Mouse (Mus musculus): ENCODE results near the gene 1700018B08Rik. TPM values are rescaled to one million over a fixed set of nuclear protein-coding genes. Genes with fewer than 3 reads are reported as not detected.

Gene 1700018B08Rik
- polyA plus RNA-seq, 1 experiment: not detected

DNA sequence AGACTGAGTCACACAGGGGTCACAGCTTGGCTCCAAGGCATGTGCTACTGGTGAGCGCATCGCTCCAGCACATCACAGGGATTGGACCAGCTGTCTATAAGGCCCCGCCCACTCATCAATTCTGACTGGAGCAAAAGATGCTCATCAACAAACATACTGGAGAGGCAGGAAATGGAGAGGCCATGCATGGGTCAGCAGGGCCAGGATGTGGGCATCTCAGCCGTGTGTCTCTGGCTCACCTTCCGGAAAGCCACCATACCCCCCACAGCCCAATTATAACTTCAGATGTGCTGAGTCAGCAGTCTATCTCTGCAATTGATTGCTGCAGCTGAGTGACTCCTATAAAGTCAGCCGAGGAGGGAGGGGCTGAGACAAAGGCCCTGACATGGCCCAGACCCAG lies 24.2 kb upstream of the 1700018B08Rik start:
- Histone ChIP-seq H3K4me1 (ENCODE audit: control insufficient read depth, insufficient read depth, low read length) (peaks cover 8% of the 10 kb centered on the region), H3K4me3 (replicated peaks; ENCODE audit: extremely low read depth, low read depth, low read length) (no peak overlapping the region)
- TF ChIP-seq POLR2A (IDR thresholded peaks at IDR 0.05; ENCODE audit: borderline replicate concordance, extremely low read depth, low read depth, low read length) (no peak), CTCF (IDR thresholded peaks at IDR 0.05; ENCODE audit: insufficient read depth, low read length) (no peak)
- WGBS: 60% methylated on average over 6 of the region's 6 CpGs
- no peak for DNase-seq

DNA sequence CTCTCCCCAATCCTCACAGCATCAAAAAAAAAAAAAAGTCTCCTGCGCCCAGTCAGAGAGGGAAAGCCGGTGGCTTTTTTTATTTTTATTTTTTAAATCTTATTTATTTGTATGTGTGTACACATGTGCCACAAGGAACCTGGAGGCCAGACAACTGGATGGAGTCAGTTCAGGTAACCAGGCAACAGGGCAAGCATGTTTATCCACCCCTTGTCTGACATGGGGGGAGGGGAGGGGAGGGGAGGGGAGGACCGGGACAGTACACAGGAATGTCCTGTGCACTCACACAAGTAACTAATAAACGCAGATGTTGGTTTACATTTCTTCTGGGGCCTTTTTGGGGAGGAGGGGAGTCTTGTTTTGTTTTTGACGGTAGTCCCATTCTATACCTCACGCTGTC lies 19.6 kb upstream of the 1700018B08Rik start:
- H3K4me1 ChIP-seq (ENCODE audit: control insufficient read depth, insufficient read depth, low read length): peaks cover 7% of the 10 kb centered on the region; the same call in 1 of the 2 replicates
- TF ChIP-seq POLR2A (IDR thresholded peaks at IDR 0.05; ENCODE audit: borderline replicate concordance, extremely low read depth, low read depth, low read length): no peak
- TF ChIP-seq CTCF (IDR thresholded peaks at IDR 0.05; ENCODE audit: insufficient read depth, low read length): no peak
- H3K4me3 ChIP-seq (replicated peaks; ENCODE audit: extremely low read depth, low read depth, low read length): no peak overlapping the region
- DNase-seq: no peak
- 53% methylated on average over 6 of the region's 6 CpGs for WGBS

DNA sequence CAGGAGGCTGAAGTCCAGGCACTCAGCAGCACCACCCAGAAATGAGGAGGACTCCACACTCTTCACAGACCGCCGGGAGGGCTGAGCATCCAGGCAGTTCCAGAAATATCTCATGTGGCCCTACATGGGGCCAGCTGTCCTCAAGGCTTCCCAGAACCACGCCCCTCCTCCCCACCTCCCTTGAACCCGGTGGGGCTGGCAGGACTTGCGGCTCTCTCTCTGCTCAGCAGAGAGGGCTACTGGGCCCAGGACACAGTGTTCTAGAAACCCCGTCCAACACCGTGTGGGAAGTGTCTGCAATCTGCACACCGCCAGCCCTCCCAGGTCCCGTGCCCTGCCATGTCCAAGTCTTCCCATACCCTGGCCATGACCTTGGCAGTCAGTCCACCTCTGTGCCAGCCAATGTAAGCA lies 18.8 kb upstream of the 1700018B08Rik start:
- DNase-seq: peak; percentile 61
- no peak for TF ChIP-seq POLR2A (IDR thresholded peaks at IDR 0.05; ENCODE audit: borderline replicate concordance, extremely low read depth, low read depth, low read length)
- no peak for TF ChIP-seq CTCF (IDR thresholded peaks at IDR 0.05; ENCODE audit: insufficient read depth, low read length)

DNA sequence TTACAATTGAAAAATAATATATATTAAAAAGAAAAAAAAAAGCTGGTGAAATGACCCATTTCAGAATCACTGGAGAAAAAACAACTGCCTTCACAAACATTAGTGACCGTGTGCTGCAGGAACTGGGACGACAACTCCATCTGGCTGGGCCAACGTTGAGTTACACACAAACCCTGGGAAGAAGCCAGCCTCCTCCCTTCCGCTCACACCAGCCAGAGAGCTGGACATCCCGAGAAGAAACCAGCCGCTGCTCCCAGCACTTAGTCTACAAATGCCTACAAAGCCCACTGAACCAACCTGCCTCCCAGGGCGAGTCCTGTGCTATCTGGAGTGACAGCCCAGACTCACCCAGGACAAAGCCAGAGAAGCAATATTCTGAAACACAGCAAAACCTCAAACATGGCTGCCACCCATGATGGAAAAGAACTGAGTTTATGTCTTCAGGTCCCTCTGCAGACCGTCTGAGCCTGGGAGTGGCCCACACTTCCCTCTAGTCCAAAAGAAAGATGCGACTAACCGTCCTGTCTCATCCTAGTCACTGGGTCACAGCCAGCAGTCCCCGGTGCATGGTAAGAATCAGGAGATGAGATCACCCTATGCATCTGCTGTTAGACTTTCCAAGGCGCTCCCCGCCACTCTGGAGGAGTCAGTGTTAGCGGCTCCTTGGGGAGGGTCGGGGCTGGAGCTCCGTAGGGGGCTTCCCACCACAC lies 17.7 kb upstream of the 1700018B08Rik start:
- H3K4me1 ChIP-seq (ENCODE audit: control insufficient read depth, insufficient read depth, low read length): peaks cover 3% of the 10 kb centered on the region; the same call in 1 of the 2 replicates
- TF ChIP-seq CTCF (IDR thresholded peaks at IDR 0.05; ENCODE audit: insufficient read depth, low read length): peak; percentile 16; the same call in 1 of the 2 replicates
- TF ChIP-seq POLR2A (IDR thresholded peaks at IDR 0.05; ENCODE audit: borderline replicate concordance, extremely low read depth, low read depth, low read length): no peak
- WGBS: 64% methylated on average over 16 of the region's 16 CpGs
- no peak overlapping the region for H3K4me3 ChIP-seq (replicated peaks; ENCODE audit: extremely low read depth, low read depth, low read length)
- no peak for DNase-seq

More for the DNA sequence above, 18.8 kb upstream of the 1700018B08Rik start:
- H3K4me3 ChIP-seq (replicated peaks; ENCODE audit: extremely low read depth, low read depth, low read length): no peak overlapping the region
- H3K4me1 ChIP-seq (ENCODE audit: control insufficient read depth, insufficient read depth, low read length): peaks cover 3% of the 10 kb centered on the region; the same call in 1 of the 2 replicates
- 45% methylated on average over 9 of the region's 9 CpGs for WGBS

DNA sequence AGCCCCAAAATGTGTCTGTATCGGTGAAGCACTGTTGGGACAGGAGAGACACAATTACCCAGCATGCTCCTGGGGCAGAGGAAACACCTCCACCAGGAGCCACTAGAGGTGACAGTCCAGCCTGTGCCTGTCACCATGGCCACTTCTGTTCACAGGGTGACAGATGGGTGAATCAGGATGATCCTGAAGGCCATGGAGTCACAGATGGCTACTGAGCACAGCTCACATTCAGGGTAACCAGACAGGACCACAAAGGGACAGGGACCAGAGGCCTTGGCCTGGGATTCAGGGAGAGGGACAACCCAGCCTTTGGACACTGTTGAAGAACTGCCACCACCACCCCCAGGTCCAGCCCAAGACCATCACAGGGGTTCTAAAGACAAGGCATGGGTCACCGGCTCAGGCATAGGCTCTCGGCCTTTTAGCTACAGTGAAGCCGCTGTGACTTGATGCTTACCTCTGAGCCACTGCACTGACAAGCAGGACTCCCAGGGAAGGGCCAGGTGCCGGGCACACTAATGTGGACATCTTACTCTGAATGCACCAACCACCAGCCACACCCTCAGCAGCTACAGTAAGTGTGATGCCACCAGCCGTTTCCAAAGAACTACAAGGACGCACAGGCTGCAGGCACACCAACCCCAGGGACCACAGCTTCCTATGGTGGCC lies 16.4 kb upstream of the 1700018B08Rik start:
- 96% methylated on average over 7 of the region's 7 CpGs for WGBS
- TF ChIP-seq POLR2A (IDR thresholded peaks at IDR 0.05; ENCODE audit: borderline replicate concordance, extremely low read depth, low read depth, low read length): no peak
- TF ChIP-seq CTCF (IDR thresholded peaks at IDR 0.05; ENCODE audit: insufficient read depth, low read length): no peak
- Histone ChIP-seq H3K4me1 (ENCODE audit: control insufficient read depth, insufficient read depth, low read length) (peaks cover 3% of the 10 kb centered on the region; the same call in 1 of the 2 replicates), H3K4me3 (replicated peaks; ENCODE audit: extremely low read depth, low read depth, low read length) (no peak overlapping the region)
- DNase-seq: no peak

DNA sequence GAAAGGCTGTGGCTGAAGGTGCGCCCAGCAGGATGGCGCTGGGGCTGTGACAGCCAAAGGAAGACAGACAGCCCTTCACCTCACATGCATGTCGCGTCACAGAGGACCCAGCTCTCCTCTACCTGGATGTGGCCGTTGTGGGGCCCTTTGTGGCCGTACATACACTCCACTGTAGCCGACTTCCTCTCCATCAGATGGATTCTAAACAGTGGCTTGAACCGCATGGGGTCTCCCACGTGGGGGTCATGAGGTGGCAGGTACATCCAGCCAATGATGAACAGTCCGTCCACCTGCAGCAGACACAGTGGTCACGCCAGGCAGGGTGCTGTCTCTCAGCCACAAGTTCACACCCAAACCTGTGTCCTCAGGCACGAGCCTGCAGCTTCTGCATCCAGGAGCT lies 15.7 kb upstream of the 1700018B08Rik start:
- TF ChIP-seq POLR2A (IDR thresholded peaks at IDR 0.05; ENCODE audit: borderline replicate concordance, extremely low read depth, low read depth, low read length): no peak
- TF ChIP-seq CTCF (IDR thresholded peaks at IDR 0.05; ENCODE audit: insufficient read depth, low read length): no peak
- DNase-seq: no peak
- no peak overlapping the region for H3K4me3 ChIP-seq (replicated peaks; ENCODE audit: extremely low read depth, low read depth, low read length)
- peaks cover 3% of the 10 kb centered on the region; the same call in 1 of the 2 replicates for H3K4me1 ChIP-seq (ENCODE audit: control insufficient read depth, insufficient read depth, low read length)
- 91% methylated on average over 12 of the region's 12 CpGs for WGBS

DNA sequence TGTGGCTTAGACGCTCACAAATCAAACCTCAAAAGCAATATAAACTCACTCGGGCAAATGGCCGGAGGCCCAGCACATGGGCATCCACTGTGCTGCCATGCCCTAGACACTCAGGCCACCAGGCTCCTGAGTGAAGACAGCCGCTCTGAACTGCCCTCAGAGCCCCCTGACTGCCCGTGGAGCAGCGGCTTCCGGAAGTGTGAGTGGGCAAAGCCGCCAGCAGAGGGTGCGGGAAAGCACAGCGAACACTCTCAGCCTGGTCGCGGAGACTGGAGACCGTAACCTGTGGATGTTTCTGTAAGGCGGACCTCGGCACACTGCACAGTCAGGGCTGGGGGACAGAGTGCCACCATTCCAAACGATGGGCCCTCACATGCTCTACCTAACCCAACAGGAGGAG lies 14.4 kb upstream of the 1700018B08Rik start:
- no peak overlapping the region for H3K4me3 ChIP-seq (replicated peaks; ENCODE audit: extremely low read depth, low read depth, low read length)
- no peak for TF ChIP-seq CTCF (IDR thresholded peaks at IDR 0.05; ENCODE audit: insufficient read depth, low read length)
- TF ChIP-seq POLR2A (IDR thresholded peaks at IDR 0.05; ENCODE audit: borderline replicate concordance, extremely low read depth, low read depth, low read length): no peak
- 90% methylated on average over 16 of the region's 16 CpGs for WGBS
- no peak for DNase-seq
- peaks cover 3% of the 10 kb centered on the region; the same call in 1 of the 2 replicates for H3K4me1 ChIP-seq (ENCODE audit: control insufficient read depth, insufficient read depth, low read length)

DNA sequence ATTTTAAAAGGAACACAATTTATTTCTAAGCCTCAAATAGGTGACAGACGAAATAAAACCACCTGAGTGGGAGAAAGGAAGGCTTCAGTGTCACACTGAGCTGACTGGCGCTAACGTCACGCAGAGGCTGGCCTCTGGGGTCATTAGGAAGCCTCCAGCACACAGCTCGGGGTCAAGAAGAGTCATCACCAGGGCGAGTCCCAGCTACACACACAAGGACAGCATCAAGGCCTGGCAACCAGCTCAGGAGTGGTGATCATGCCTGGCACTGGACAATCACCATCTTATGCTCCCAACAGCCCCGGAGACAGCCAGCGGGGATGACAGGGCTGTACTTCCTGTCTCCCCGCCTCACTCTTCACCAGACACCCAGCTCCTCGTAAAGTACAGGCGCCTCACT lies 13.6 kb upstream of the 1700018B08Rik start:
- 83% methylated on average over 11 of the region's 11 CpGs for WGBS
- peaks cover 3% of the 10 kb centered on the region; the same call in 1 of the 2 replicates for H3K4me1 ChIP-seq (ENCODE audit: control insufficient read depth, insufficient read depth, low read length)
- TF ChIP-seq CTCF (IDR thresholded peaks at IDR 0.05; ENCODE audit: insufficient read depth, low read length) (no peak), POLR2A (IDR thresholded peaks at IDR 0.05; ENCODE audit: borderline replicate concordance, extremely low read depth, low read depth, low read length) (no peak)
- no peak for DNase-seq
- no peak overlapping the region for H3K4me3 ChIP-seq (replicated peaks; ENCODE audit: extremely low read depth, low read depth, low read length)

DNA sequence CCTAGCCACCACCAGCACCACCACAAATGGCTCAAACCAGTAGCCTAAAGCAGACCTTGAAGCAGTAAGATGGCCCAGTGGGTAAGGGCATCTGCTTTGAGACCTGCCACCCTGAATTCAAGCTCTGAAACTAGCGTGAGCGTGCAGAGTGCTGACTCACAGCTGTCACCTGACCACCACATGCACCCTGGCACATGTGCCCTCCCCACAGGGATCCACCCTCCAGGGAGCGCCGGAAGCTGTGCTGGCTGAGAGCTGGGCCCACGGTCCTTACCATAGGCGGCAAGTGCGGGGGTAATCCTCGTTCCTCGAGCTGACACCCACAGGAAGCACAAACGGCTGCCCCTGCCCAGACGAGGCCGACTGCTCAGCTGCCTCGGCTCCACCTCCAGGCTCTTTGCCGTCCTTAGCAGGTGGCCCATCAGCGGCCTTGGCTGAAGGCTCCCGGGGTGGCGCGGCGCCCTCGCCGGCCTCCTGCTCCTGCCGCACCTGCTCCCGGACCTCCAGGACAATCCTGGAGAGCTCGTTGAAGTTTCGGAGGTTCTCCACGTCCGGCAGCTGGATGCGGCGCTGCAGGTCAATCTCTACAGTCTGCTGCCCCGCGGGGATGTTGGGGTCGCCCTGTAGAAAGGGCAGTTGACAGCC lies 9.8 kb upstream of the 1700018B08Rik start:
- TF ChIP-seq POLR2A (IDR thresholded peaks at IDR 0.05; ENCODE audit: borderline replicate concordance, extremely low read depth, low read depth, low read length): no peak
- TF ChIP-seq CTCF (IDR thresholded peaks at IDR 0.05; ENCODE audit: insufficient read depth, low read length): no peak
- no peak for DNase-seq
- Histone ChIP-seq H3K4me1 (ENCODE audit: control insufficient read depth, insufficient read depth, low read length) (no peaks in the 10 kb centered on the region), H3K4me3 (replicated peaks; ENCODE audit: extremely low read depth, low read depth, low read length) (no peak overlapping the region)
- WGBS: 92% methylated on average over 32 of the region's 32 CpGs

Measured in lung, adult 2 months (tissue).